Mouse (Mus musculus) hindbrain, embryonic 16.5 days (tissue): ENCODE measurements around the gene Tmem223. TPM values are rescaled to one million over a fixed set of nuclear protein-coding genes. Genes with fewer than 3 reads are reported as not detected.

Experiments used
- ATAC-seq: fragments of 200-750 bp; cut with Nextera tagmentation; 2 replicates; pipeline ENCODE4 v1.8.0; 2017; ENCODE audit warnings: moderate TSS enrichment, moderate library complexity
- H3K27ac ChIP-seq: fragments of 300-500 bp; sonication (generic); 2 replicates; pipeline ENCODE4 v1.5.1; 2014; ENCODE audit warnings: low read depth, mild to moderate bottlenecking, control low read depth, low read length, moderate library complexity
- H3K27me3 ChIP-seq: fragments of 300-500 bp; sonication (generic); replicated peaks from 2 replicates; pipeline ENCODE4 v1.6.1; 2014; ENCODE audit warnings: low read length; ENCODE audit not compliant: control insufficient read depth, insufficient read depth
- H3K36me3 ChIP-seq: fragments of 300-500 bp; sonication (generic); 2 replicates; pipeline ENCODE4 v1.6.1; 2014; ENCODE audit warnings: mild to moderate bottlenecking, low read length, moderate library complexity, mixed read lengths; ENCODE audit not compliant: control insufficient read depth, insufficient read depth
- H3K4me1 ChIP-seq: fragments of 300-500 bp; sonication (generic); 2 replicates; pipeline ENCODE4 v1.6.1; 2014; ENCODE audit warnings: low read depth, low read length; ENCODE audit not compliant: control insufficient read depth, insufficient read depth
- H3K4me2 ChIP-seq: fragments of 300-500 bp; sonication (generic); 2 replicates; pipeline ENCODE4 v1.6.1; 2014; ENCODE audit warnings: mild to moderate bottlenecking, low read length, control low read depth, moderate library complexity
- H3K4me3 ChIP-seq: fragments of 300-500 bp; sonication (generic); 2 replicates; pipeline ENCODE4 v1.5.1; 2014; ENCODE audit warnings: mild to moderate bottlenecking, low read length, control low read depth, moderate library complexity
- H3K9ac ChIP-seq: fragments of 300-500 bp; sonication (generic); 2 replicates; pipeline ENCODE4 v1.6.1; 2014; ENCODE audit warnings: low read depth, mild to moderate bottlenecking, control low read depth, low read length, moderate library complexity
- H3K9me3 ChIP-seq: fragments of 300-500 bp; sonication (generic); 2 replicates; pipeline ENCODE4 v1.6.1; 2014; ENCODE audit warnings: mild to moderate bottlenecking, low read length, moderate library complexity; ENCODE audit not compliant: control insufficient read depth
- WGBS: fragments of 180-500 bp; shearing (Covaris S2); extraction: QIAGEN DNeasy Blood & Tissue Kit; methylation state at CpG from one replicate; pipeline ENCODE4 v1.1.7; 2014; 5-methylcytosine and 5-hydroxymethylcytosine counted together
- polyA plus RNA-seq: library from polyadenylated mRNA; unstranded; fragments of >200 nt; fragmentation: Nextera tagmentation; extraction: Ambion mirVana; gene quantifications from 2 replicates; pipeline ENCODE4 v1.2.1, GENCODE M21; 2015

The Tmem223 gene
- polyA plus RNA-seq, 1 experiment from 2014 or later = 200 TPM

- H3K36me3 ChIP-seq = peaks cover 12% of the 10 kb centered on the region
- no peaks in the 10 kb centered on the region for H3K9me3 ChIP-seq
- no peak for ATAC-seq
- H3K4me1 ChIP-seq = peaks cover 14% of the 10 kb centered on the region
- no peak overlapping the region for H3K9ac ChIP-seq
- WGBS = 38% methylated on average over 1 of the region's 1 CpGs
- H3K4me2 ChIP-seq = no peak overlapping the region
- H3K27me3 ChIP-seq = no peaks in the 10 kb centered on the region
- no peak overlapping the region for H3K4me3 ChIP-seq
- peak overlapping the region; percentile 55 for H3K27ac ChIP-seq
These were observed 18.4 kb downstream of the Tmem223 start for GRCm38 (mm10) chr19:8789171-8789570.

DNA sequence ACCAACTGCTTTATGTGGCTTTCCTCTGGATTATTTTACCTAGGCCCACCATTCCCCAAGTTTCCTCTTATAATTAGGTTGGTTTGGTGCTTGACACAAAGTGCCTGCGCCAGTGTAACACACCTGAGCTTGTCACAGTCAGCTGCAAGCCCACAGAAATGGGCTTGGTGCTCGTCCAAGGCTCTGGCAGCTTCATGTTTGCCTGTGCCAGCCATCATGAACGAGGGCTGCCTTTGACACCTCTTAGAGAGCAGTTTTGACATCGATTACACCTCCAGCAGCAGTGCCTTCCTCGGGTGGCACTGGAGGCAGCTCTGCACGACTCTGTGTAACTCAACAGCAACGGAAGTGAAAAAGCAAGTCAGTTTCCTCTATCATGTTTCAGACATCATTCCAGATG, 19.4 kb downstream of the Tmem223 start:
- H3K36me3 ChIP-seq = peaks cover 18% of the 10 kb centered on the region
- H3K27me3 ChIP-seq = no peaks in the 10 kb centered on the region
- H3K9me3 ChIP-seq = no peaks in the 10 kb centered on the region
- no peak overlapping the region for H3K4me3 ChIP-seq
- ATAC-seq = no peak
- no peak overlapping the region for H3K27ac ChIP-seq
- H3K4me2 ChIP-seq = no peak overlapping the region
- 90% methylated on average over 7 of the region's 7 CpGs for WGBS
- H3K9ac ChIP-seq = no peak overlapping the region
- peaks cover 12% of the 10 kb centered on the region for H3K4me1 ChIP-seq

- Histone ChIP-seq H3K4me1 (peaks cover 18% of the 10 kb centered on the region), H3K4me2 (peak within 1 kb of the TSS; percentile 91), H3K27me3 (no peaks in the 10 kb centered on the region), H3K36me3 (peaks cover 15% of the 10 kb centered on the region), H3K9me3 (no peaks in the 10 kb centered on the region), H3K27ac (peak within 1 kb of the TSS; percentile 78), H3K9ac (peak within 1 kb of the TSS; percentile 82), H3K4me3 (peak within 1 kb of the TSS; percentile 88)
- WGBS = 1% methylated on average over 25 of the region's 25 CpGs
- peak; percentile 79 for ATAC-seq
These were observed 27.6 kb downstream of the Tmem223 start, which contains the start of gene Polr2g for GRCm38 (mm10) chr19:8798264-8798946. Gene Polr2g, minus strand, starts transcription at chr19:8798577.

GRCm38 (mm10) chr19:8798947-8799315, 28.1 kb downstream of the Tmem223 start:
- H3K27me3 ChIP-seq = no peaks in the 10 kb centered on the region
- no peak overlapping the region for H3K4me3 ChIP-seq
- H3K9ac ChIP-seq = no peak overlapping the region; the same call in 1 of the 2 replicates
- no peak for ATAC-seq
- H3K4me2 ChIP-seq = peak overlapping the region; percentile 91
- peaks cover 11% of the 10 kb centered on the region for H3K36me3 ChIP-seq
- no peak overlapping the region for H3K27ac ChIP-seq
- H3K4me1 ChIP-seq = peaks cover 22% of the 10 kb centered on the region
- H3K9me3 ChIP-seq = no peaks in the 10 kb centered on the region

DNA sequence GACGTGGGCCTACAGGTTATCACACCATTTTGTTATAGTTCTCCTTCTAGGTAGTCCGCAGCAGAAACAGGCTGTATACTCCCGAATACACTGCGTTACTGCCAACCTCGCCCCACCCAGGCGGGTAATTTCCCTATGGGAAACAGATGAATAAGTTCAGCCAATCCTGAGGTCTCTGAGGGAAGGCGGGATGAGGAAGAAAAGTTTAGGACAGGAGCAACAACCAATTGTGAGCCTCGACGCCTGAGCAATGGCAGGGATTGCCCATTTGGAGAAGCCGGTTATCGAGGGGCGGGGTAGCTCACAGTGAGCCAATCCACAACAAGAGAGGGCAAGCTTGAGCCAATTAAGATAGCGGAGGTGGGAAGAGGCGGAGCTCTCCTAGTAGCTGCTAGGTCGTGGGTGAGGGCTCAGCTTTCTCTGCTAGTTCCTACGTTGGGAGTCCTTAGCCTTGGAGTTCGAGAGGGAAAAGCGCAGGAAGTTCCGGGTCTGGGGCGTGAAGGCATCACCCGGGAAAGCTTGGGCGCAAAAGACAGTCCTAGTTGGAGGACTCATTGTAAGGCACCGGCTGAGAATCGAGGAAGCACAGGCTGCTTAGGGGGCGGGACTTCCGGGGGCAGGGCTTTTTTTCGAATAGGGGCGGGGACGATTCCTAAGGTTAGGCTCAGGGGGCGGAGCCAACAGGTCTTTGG, 31.5 kb downstream of the Tmem223 start, which contains the start of gene Zbtb3:
TSS of gene Zbtb3 (plus strand) at position 426 of the 692 bp plus-strand sequence.
- Histone ChIP-seq H3K4me1 (peaks cover 20% of the 10 kb centered on the region), H3K27ac (peak within 1 kb of the TSS; percentile 90), H3K27me3 (no peaks in the 10 kb centered on the region), H3K36me3 (peaks cover 10% of the 10 kb centered on the region; the same call in 1 of the 2 replicates), H3K4me3 (peak within 1 kb of the TSS; percentile 64), H3K9me3 (no peaks in the 10 kb centered on the region), H3K4me2 (peak within 1 kb of the TSS; percentile 84), H3K9ac (peak within 1 kb of the TSS; percentile 69)
- WGBS = 0% methylated on average over 30 of the region's 30 CpGs
- peak; percentile 98 for ATAC-seq

DNA sequence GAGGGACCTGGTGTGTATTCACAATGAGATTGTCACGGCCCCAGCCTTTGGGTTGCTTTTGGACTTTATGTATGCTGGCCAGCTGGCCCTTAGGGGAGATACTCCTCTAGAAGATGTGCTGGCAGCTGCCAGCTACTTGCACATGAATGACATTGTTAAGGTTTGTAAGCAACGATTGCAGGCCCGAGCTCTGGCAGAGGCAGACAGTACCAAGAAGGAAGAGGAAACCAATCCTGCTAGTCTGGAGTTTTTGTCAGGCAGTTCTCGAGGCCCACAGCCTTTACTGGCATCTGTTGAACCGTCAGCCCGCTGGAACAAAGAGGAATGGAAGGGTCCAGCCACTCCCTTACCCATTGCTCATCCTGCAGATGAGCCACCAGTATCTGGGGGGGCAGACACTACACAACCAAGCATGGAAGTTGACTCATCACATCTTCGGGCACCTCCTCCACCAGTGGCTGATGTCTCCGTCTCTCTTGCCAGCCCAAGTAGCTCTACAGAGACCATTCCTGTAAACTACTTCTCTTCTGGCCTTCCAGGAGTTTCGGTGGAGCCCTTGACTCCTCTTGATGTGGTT, 32.5 kb downstream of the Tmem223 start:
- Histone ChIP-seq H3K9ac (peak overlapping the region; percentile 69; the same call in 1 of the 2 replicates), H3K4me1 (peaks cover 13% of the 10 kb centered on the region), H3K9me3 (no peaks in the 10 kb centered on the region), H3K4me2 (peak overlapping the region; percentile 84), H3K4me3 (peak overlapping the region; percentile 64), H3K36me3 (peaks cover 10% of the 10 kb centered on the region; the same call in 1 of the 2 replicates), H3K27ac (peak overlapping the region; percentile 90), H3K27me3 (no peaks in the 10 kb centered on the region)
- 87% methylated on average over 9 of the region's 9 CpGs for WGBS
- no peak for ATAC-seq

DNA sequence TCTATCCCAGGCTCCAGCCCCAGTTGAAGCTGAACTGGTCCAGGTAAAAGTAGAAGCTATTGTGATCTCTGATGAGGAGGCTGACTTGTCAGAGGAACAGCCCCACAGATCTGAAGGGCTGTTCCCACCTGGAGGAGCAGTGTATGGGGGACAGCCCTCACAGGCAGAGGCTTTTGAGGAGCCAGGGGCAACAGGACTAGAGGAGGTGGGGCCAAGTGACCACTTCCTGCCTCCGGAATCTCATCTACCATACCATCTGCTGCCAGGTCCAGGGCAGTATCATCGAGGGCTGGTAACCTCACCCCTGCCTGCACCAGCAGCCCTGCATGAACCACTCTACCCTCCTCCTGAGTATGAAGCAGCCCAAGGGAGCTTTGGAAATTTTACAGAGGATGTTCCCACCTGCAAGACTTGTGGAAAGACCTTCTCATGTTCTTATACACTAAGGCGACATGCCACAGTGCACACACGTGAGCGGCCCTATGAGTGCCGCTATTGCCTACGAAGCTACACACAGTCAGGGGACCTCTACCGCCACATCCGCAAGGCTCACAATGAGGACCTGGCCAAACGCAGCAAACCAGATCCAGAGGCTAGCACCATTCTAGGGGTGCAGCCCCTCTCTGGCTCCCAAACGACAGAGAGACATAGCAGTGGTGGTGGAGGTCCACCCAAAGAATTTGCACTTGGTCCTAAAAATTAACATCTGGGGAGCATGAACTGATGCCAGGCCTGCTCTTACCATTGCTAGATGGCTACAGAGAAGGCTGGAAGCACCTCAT, 33.3 kb downstream of the Tmem223 start:
- no peak for ATAC-seq
- H3K9ac ChIP-seq = no peak overlapping the region; the same call in 1 of the 2 replicates
- no peaks in the 10 kb centered on the region for H3K27me3 ChIP-seq
- no peak overlapping the region for H3K4me2 ChIP-seq
- H3K36me3 ChIP-seq = peaks cover 10% of the 10 kb centered on the region; the same call in 1 of the 2 replicates
- H3K27ac ChIP-seq = no peak overlapping the region
- 95% methylated on average over 11 of the region's 11 CpGs for WGBS
- H3K9me3 ChIP-seq = no peaks in the 10 kb centered on the region
- no peak overlapping the region for H3K4me3 ChIP-seq
- peaks cover 13% of the 10 kb centered on the region for H3K4me1 ChIP-seq

DNA sequence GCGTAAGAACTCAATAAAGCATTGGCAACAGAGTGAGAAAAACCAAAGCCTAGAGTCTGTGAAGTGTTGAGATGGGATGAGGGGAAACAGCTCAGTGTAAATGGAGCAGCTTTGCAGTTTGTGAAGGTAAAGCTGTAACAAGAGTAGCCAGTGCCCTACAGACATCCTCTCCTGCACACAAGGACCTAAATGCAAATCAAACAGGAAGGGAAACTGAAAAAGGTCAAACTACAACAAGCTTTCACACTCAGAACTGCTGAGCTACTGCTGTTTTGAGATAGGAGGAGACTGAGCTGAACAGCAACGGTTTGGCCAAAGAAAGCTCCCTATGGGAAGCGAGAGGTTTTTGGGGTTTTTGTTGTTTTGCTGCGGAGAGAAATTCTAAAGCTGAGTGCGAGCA, 36.0 kb downstream of the Tmem223 start:
- no peak overlapping the region for H3K4me3 ChIP-seq
- H3K4me2 ChIP-seq = no peak overlapping the region
- H3K27ac ChIP-seq = no peak overlapping the region
- peaks cover 13% of the 10 kb centered on the region for H3K4me1 ChIP-seq
- H3K9ac ChIP-seq = no peak overlapping the region
- no peaks in the 10 kb centered on the region for H3K27me3 ChIP-seq
- ATAC-seq = no peak
- H3K9me3 ChIP-seq = no peaks in the 10 kb centered on the region
- WGBS = 94% methylated on average over 5 of the region's 5 CpGs
- H3K36me3 ChIP-seq = peaks cover 16% of the 10 kb centered on the region; the same call in 1 of the 2 replicates
